Mouse (Mus musculus) G1E (cell line): ENCODE data around the gene Kndc1.

Experiments used
- CTCF ChIP-seq: IDR thresholded peaks from 2 replicates; pipeline ENCODE4 v1.5.1; 2012; ENCODE audit warnings: low read depth, low read length, inconsistent platforms, mixed read lengths
- POLR2AphosphoS5 ChIP-seq: IDR thresholded peaks from 2 replicates; pipeline ENCODE4 v1.6.1; 2012; ENCODE audit warnings: low read depth, low read length, inconsistent platforms; ENCODE audit not compliant: insufficient replicate concordance
- TAL1 ChIP-seq: conservative IDR thresholded peaks from 2 replicates; pipeline ENCODE4 v1.6.1; 2012; ENCODE audit warnings: low read depth, low read length, inconsistent platforms, mixed read lengths

- no peak for TF ChIP-seq POLR2AphosphoS5
- no peak for TF ChIP-seq CTCF
- TF ChIP-seq TAL1 = no peak
These were observed at the start of gene Kndc1 for GRCm38 (mm10) chr7:139894655-139895557.
